Mouse (Mus musculus): ENCODE results near the gene Fbrsl1. TPM values are rescaled to one million over a fixed set of nuclear protein-coding genes. Genes with fewer than 3 reads are reported as not detected.

Gene Fbrsl1
- 6.6 and 11.6 TPM in 2 replicates for polyA plus RNA-seq (2015; fragmentation: Nextera tagmentation; extraction: Ambion mirVana)

DNA sequence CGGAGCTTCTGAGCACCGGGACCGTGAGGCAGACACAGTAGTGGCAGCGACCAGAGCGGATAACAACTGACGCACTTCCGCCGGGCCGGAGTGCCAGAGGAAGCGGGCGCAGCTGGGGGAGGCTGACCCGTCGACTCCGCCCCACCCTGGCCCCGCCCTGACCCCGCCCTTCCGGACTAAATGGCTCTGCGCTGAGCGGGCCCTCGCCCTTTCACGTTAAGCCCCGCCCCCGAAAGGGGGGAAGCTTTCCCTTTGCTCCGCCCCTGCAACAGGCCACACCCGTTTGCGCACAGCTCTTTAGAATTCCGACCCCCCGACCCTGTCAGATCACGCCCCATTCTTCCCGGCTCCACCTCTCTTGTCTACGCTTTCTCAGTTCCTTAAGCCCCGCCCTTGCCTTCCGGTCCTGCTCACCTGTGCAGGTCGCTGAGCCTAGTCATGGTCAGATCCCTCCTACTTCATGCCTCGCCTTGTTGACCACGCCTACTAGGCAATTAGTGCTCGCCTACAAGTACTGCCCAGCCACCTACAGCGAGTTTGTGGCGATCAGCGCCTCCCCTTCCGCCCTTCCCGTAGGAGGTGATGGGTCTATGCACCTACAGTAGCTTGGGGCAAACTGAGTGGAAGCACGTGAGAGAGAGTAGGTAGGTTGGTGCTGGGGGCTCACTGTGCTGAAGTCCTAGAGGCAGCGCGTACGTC, at the start of gene Fbrsl1:
Gene Fbrsl1, minus strand, starts transcription at position 68 of the 699 bp plus-strand sequence.
- Histone ChIP-seq H3K4me1 (replicated peaks) (peaks cover 28% of the 10 kb centered on the region), H3K4me2 (peak within 1 kb of the TSS; percentile 93), H3K4me3 (peak within 1 kb of the TSS; percentile 97), H3K27me3 (peaks cover 7% of the 10 kb centered on the region; the same call in 1 of the 2 replicates), H3K9ac (peak within 1 kb of the TSS; percentile 91), H3K36me3 (no peaks in the 10 kb centered on the region), H3K27ac (peak within 1 kb of the TSS; percentile 85), H3K9me3 (replicated peaks) (no peaks in the 10 kb centered on the region)
- ATAC-seq (replicated peaks; ENCODE audit: insufficient number of reproducible peaks, insufficient read depth, low FRiP score, low read depth), result peak; percentile 98
- WGBS, result under 1% methylated on average over 46 of the region's 46 CpGs

DNA sequence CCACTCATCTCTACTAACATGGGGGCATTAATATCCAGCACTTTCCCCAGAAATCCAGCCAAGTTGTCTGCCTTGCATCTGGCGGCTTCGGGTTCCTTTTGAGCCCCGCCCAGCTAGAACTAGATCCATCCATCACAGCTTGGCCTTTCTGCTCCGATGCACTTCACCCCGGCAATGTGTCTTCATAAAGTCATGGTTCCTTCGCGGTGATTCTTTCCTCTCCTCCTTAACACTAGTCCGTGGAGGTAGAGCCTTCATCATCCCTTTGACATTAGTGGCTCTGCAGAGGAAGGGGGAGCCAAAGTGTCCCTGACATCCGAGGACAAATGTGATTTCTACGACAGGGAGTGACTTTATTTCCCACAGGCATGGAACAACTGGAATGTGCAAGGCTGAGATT, 49.8 kb upstream of the Fbrsl1 start:
- Histone ChIP-seq H3K27me3 (peaks cover 33% of the 10 kb centered on the region), H3K4me1 (replicated peaks) (no peaks in the 10 kb centered on the region), H3K4me2 (no peak overlapping the region), H3K9me3 (replicated peaks) (no peaks in the 10 kb centered on the region), H3K36me3 (no peaks in the 10 kb centered on the region), H3K9ac (no peak overlapping the region), H3K4me3 (no peak overlapping the region), H3K27ac (no peak overlapping the region)
- 52% methylated on average over 10 of the region's 10 CpGs for WGBS
- ATAC-seq (replicated peaks; ENCODE audit: insufficient number of reproducible peaks, insufficient read depth, low FRiP score, low read depth), result no peak

DNA sequence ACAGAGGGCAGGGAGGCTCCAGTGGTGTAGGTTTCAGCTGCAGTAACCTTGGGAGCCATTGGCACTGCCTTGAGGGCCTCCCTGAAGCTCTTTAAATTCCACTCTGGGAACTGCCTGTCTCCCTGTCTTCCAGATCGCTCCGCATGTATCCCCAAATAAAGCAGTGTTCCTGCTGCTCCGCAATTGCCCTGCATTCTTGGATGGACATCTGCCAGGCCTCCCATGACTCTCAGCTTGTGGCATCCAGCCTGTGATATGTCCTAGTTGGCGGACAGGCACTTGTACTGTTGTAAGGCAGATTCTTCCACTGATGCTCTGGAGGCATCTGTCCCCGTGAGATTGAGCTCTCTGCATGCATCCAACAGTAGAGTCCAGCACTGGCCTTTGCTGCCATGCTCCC, 49.3 kb upstream of the Fbrsl1 start:
- Histone ChIP-seq H3K4me2 (no peak overlapping the region), H3K27ac (no peak overlapping the region), H3K9ac (no peak overlapping the region), H3K4me1 (replicated peaks) (no peaks in the 10 kb centered on the region), H3K9me3 (replicated peaks) (no peaks in the 10 kb centered on the region), H3K27me3 (peaks cover 33% of the 10 kb centered on the region), H3K36me3 (no peaks in the 10 kb centered on the region), H3K4me3 (no peak overlapping the region)
- no peak for ATAC-seq (replicated peaks; ENCODE audit: insufficient number of reproducible peaks, insufficient read depth, low FRiP score, low read depth)
- WGBS, result 47% methylated on average over 5 of the region's 5 CpGs

DNA sequence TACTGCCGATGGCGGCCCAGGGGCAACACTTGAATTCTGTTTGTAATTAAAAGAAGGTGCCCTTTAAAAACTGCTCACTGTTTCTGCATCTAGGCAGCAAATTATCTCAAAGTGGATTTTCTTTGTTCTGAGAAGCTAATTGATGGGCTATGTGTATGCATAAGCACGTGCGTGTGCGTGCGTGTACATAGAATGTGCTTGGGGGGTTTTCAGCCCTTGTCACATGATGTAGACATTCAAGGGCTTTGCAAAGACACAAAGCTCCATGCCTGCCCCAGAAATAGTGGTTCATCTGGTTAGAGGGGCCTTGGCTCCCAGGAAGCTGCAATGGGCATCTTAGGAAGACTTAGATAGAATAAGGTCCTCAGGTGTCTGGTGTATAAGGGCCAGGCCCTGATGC, 46.7 kb upstream of the Fbrsl1 start:
- Histone ChIP-seq H3K4me3 (no peak overlapping the region), H3K9ac (no peak overlapping the region), H3K4me2 (no peak overlapping the region), H3K36me3 (no peaks in the 10 kb centered on the region), H3K9me3 (replicated peaks) (no peaks in the 10 kb centered on the region), H3K27ac (no peak overlapping the region), H3K4me1 (replicated peaks) (no peaks in the 10 kb centered on the region), H3K27me3 (peaks cover 35% of the 10 kb centered on the region)
- WGBS, result 92% methylated on average over 6 of the region's 6 CpGs
- ATAC-seq (replicated peaks; ENCODE audit: insufficient number of reproducible peaks, insufficient read depth, low FRiP score, low read depth), result no peak

DNA sequence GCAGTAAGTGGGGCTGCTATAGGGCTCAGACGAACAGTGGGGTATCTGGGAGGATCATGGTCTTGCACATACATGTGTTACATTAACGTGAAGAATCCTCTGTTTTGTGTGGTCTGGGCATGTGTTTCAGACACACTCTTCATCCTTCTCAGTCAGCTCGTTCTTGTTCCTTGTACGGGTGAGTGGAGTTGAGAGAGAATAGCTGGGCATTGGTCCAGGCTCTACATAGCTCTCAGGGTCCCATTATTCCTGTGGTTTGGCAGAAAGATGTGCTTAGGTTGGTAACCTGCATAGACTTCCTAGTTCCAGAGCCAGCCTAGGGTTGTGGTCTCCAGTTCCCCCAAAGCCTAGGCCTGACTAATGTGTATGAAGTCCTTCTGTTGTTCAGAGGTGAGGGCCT, 46.1 kb upstream of the Fbrsl1 start:
- Histone ChIP-seq H3K9ac (no peak overlapping the region), H3K36me3 (no peaks in the 10 kb centered on the region), H3K4me2 (no peak overlapping the region), H3K4me1 (replicated peaks) (no peaks in the 10 kb centered on the region), H3K27ac (no peak overlapping the region), H3K27me3 (peaks cover 35% of the 10 kb centered on the region), H3K9me3 (replicated peaks) (no peaks in the 10 kb centered on the region), H3K4me3 (no peak overlapping the region)
- no peak for ATAC-seq (replicated peaks; ENCODE audit: insufficient number of reproducible peaks, insufficient read depth, low FRiP score, low read depth)
- WGBS, result 53% methylated on average over 4 of the region's 4 CpGs

DNA sequence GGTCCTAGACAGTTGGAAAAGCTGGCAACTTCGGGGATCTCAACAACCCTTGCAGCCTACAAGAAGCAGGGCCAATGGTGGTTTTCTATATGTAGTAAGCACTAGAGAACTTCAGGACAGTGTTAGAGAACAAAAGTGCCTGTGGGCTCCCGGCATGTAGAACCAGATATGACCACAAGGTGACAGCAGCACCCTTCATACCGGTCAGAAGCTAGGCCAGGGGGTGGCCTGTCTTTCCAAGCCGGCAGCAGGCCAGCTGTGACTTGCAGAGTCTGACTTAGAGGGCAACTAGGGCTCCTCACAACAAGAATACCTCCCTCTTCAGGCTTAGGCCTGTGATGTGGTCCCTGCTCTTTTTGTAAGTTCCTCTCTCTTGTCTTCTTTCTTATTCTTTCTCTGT, 45.5 kb upstream of the Fbrsl1 start:
- H3K9ac ChIP-seq, result no peak overlapping the region
- no peaks in the 10 kb centered on the region for H3K4me1 ChIP-seq (replicated peaks)
- 4% methylated on average over 4 of the region's 4 CpGs for WGBS
- no peak overlapping the region for H3K27ac ChIP-seq
- ATAC-seq (replicated peaks; ENCODE audit: insufficient number of reproducible peaks, insufficient read depth, low FRiP score, low read depth), result 0 out of 2 replicates have a peak, but pooled peaks have one; percentile 40
- no peak overlapping the region for H3K4me2 ChIP-seq
- H3K36me3 ChIP-seq, result no peaks in the 10 kb centered on the region
- H3K27me3 ChIP-seq, result peaks cover 36% of the 10 kb centered on the region
- no peak overlapping the region for H3K4me3 ChIP-seq
- no peaks in the 10 kb centered on the region for H3K9me3 ChIP-seq (replicated peaks)

DNA sequence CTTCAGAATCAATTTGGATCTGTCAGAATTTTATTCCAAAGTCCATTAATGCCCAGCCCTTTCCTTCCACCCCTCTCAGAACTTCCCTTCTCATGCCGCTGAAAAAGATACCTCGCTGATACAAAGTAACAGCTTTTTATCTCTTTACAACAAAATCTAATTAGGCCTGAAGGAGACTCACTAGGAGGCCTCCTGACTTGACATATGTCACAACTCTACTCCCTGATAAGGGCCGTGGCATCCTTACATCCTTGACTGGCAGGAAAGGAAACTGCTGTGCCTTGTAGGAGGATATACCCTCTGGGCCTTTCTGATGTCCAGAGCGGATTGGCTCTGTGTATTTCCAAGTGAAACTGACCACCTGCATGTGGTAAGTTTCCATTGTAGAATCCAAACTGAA, 41.3 kb upstream of the Fbrsl1 start:
- H3K4me3 ChIP-seq, result no peak overlapping the region
- no peaks in the 10 kb centered on the region for H3K9me3 ChIP-seq (replicated peaks)
- 24% methylated on average over 4 of the region's 4 CpGs for WGBS
- H3K9ac ChIP-seq, result no peak overlapping the region
- ATAC-seq (replicated peaks; ENCODE audit: insufficient number of reproducible peaks, insufficient read depth, low FRiP score, low read depth), result no peak
- H3K27ac ChIP-seq, result no peak overlapping the region
- H3K27me3 ChIP-seq, result peaks cover 32% of the 10 kb centered on the region
- no peak overlapping the region for H3K4me2 ChIP-seq
- no peaks in the 10 kb centered on the region for H3K4me1 ChIP-seq (replicated peaks)
- H3K36me3 ChIP-seq, result no peaks in the 10 kb centered on the region

DNA sequence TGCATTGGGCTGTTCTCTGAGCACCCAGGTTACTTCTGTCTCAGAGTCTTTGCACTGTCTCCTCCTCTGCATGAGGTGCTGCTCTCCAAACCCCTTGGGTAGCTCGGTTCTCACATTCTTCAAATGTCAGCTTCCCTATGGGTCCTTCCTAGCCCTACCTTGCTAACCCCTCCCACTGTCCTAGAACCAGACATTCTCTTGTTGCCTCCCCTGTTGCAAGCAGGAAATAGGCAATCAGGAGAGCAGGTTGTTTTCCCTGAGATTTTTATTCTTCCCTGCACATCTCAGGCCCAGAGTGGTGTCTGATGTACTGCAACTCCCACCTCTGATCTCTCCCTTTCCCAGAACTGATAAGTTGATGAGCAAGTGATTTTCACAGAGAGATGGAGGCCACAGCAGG, 39.6 kb upstream of the Fbrsl1 start:
- no peak for ATAC-seq (replicated peaks; ENCODE audit: insufficient number of reproducible peaks, insufficient read depth, low FRiP score, low read depth)
- H3K4me3 ChIP-seq, result no peak overlapping the region
- H3K36me3 ChIP-seq, result no peaks in the 10 kb centered on the region
- WGBS, result 21% methylated on average over 1 of the region's 1 CpGs
- H3K9ac ChIP-seq, result no peak overlapping the region
- H3K9me3 ChIP-seq (replicated peaks), result no peaks in the 10 kb centered on the region
- no peak overlapping the region for H3K27ac ChIP-seq
- H3K27me3 ChIP-seq, result peaks cover 41% of the 10 kb centered on the region
- H3K4me2 ChIP-seq, result no peak overlapping the region
- no peaks in the 10 kb centered on the region for H3K4me1 ChIP-seq (replicated peaks)

DNA sequence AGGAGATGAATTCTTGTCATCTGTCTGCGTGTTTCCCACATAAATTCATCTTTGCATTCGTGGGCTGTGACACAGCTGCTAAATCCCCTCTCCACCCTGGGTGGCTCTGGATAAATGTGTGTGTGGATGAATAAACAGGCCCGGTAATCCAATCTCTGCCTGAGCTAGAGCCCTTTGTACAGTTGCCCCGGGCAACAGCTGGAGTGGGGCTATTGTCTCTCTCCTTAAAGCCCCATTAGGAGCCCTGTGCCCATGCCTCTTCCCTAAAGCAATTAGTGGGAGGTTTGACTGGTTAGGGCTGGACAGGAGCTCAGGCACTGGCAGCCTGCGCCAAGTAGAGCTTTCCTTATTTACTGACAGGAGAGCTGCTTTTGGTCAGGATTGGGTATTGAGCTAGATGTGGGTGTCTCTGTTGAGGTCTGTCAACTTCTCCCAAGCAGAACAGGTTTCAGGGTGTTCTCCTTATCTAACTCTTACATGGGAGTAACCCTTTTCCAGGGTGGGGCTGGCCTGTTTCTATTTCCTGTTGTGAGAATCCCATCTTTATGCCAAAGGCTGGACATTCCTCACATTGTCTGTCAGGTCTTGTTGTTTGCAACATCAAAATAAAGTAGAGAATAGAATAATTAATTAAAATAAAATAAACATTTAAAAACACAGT, 38.5 kb upstream of the Fbrsl1 start:
- no peaks in the 10 kb centered on the region for H3K4me1 ChIP-seq (replicated peaks)
- no peaks in the 10 kb centered on the region for H3K9me3 ChIP-seq (replicated peaks)
- no peak; the same call in 1 of the 2 replicates for ATAC-seq (replicated peaks; ENCODE audit: insufficient number of reproducible peaks, insufficient read depth, low FRiP score, low read depth)
- H3K27me3 ChIP-seq, result peaks cover 49% of the 10 kb centered on the region
- H3K9ac ChIP-seq, result no peak overlapping the region
- H3K27ac ChIP-seq, result no peak overlapping the region
- no peaks in the 10 kb centered on the region for H3K36me3 ChIP-seq
- WGBS, result 45% methylated on average over 5 of the region's 5 CpGs
- H3K4me3 ChIP-seq, result no peak overlapping the region
- H3K4me2 ChIP-seq, result no peak overlapping the region

DNA sequence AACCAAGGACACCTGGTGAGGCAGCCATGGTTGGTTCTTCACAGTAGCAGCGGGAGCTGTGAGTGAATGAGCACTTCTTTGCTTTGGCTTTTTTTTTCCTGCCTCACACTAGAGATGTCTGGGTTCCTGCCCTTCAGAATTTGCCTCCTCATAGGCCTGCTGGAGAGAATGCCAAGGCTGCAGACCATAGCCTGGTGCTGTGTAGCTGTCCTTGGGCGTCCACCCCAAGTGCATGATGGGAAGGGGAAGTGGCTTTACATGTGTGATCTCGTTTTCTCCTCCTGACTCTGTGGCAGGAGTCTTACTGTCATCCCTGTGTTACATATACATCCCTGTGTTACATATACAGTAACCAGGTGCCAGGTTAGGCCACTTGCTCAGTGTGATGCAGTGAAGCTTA, 36.4 kb upstream of the Fbrsl1 start:
- Histone ChIP-seq H3K4me3 (no peak overlapping the region), H3K4me1 (replicated peaks) (no peaks in the 10 kb centered on the region), H3K9ac (no peak overlapping the region), H3K4me2 (no peak overlapping the region), H3K27me3 (peaks cover 64% of the 10 kb centered on the region), H3K27ac (no peak overlapping the region), H3K9me3 (replicated peaks) (no peaks in the 10 kb centered on the region), H3K36me3 (no peaks in the 10 kb centered on the region)
- WGBS, result 54% methylated on average over 3 of the region's 3 CpGs
- no peak for ATAC-seq (replicated peaks; ENCODE audit: insufficient number of reproducible peaks, insufficient read depth, low FRiP score, low read depth)

DNA sequence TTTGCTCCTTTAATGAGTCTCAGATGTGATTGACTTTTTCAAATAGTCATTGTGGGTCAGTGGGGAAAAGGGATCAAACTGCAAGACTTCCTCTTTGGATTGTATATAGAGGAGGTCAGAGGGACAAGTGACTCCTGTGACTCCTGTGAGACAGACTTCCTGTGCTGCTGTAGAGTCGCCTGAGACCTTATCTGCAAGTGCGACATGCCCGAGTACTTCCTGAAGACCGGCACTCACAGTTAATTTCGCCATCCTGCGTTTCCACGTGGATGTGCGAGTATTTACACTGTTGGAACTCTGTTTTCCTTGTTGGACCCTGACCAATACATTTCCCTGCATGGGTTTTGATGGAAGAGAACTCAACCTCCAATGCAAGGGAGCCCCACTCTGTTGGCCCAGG, 30.9 kb upstream of the Fbrsl1 start:
- peaks cover 40% of the 10 kb centered on the region for H3K27me3 ChIP-seq
- ATAC-seq (replicated peaks; ENCODE audit: insufficient number of reproducible peaks, insufficient read depth, low FRiP score, low read depth), result 0 out of 2 replicates have a peak, but pooled peaks have one; percentile 31

DNA sequence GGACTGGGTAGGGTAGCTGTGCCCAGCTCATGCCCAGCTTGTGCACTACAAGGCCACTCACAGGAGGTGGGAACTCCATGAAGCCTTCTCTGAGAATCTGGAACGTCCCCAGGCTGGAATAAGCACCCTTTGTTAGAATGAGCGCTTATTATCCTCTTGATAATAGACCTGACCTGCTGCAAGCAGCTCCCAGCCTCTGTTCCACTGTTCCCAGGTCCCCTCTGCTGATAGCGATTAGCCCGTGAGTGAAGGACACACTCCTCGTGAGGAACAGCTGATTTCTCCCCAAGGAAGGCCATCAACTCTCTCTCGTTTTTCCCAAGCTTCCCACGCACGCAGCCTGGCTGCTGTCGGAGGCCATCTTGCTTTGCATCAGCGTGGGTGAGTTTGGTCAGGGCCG, 25.9 kb upstream of the Fbrsl1 start:
- peaks cover 20% of the 10 kb centered on the region; the same call in 1 of the 2 replicates for H3K27me3 ChIP-seq
- no peak overlapping the region for H3K4me3 ChIP-seq
- no peak overlapping the region for H3K9ac ChIP-seq
- 70% methylated on average over 11 of the region's 11 CpGs for WGBS
- no peak overlapping the region for H3K27ac ChIP-seq
- no peak for ATAC-seq (replicated peaks; ENCODE audit: insufficient number of reproducible peaks, insufficient read depth, low FRiP score, low read depth)
- H3K9me3 ChIP-seq (replicated peaks), result no peaks in the 10 kb centered on the region
- H3K36me3 ChIP-seq, result no peaks in the 10 kb centered on the region
- H3K4me1 ChIP-seq (replicated peaks), result no peaks in the 10 kb centered on the region
- no peak overlapping the region for H3K4me2 ChIP-seq

More for the DNA sequence above, 30.9 kb upstream of the Fbrsl1 start:
- Histone ChIP-seq H3K36me3 (no peaks in the 10 kb centered on the region), H3K4me2 (no peak overlapping the region), H3K9ac (no peak overlapping the region), H3K9me3 (replicated peaks) (no peaks in the 10 kb centered on the region), H3K4me3 (no peak overlapping the region), H3K4me1 (replicated peaks) (no peaks in the 10 kb centered on the region), H3K27ac (no peak overlapping the region)
- WGBS, result 57% methylated on average over 8 of the region's 8 CpGs

All from heart, embryonic 15.5 days (tissue).